Mouse (Mus musculus): Measurements from ENCODE around the gene Donson.

Donson gene

GRCm38 (mm10) chr16:91689791-91690190, 1.2 kb upstream of the Donson start:
- DNase-seq (ENCODE audit: low read depth, low spot score) = no peak

- no peak for DNase-seq (ENCODE audit: low read depth, low spot score)
Observed at GRCm38 (mm10) chr16:91688023-91688618, 449 bp downstream of the Donson start.

GRCm38 (mm10) chr16:91686369-91686768, 2.2 kb downstream of the Donson start:
- no peak for DNase-seq (ENCODE audit: low read depth, low spot score)

GRCm38 (mm10) chr16:91685526-91685925, 3.0 kb downstream of the Donson start:
- DNase-seq (ENCODE audit: low read depth, low spot score) = no peak

GRCm38 (mm10) chr16:91680656-91681055, 7.9 kb downstream of the Donson start:
- no peak for DNase-seq (ENCODE audit: low read depth, low spot score)

GRCm38 (mm10) chr16:91678147-91678911, 10.2 kb downstream of the Donson start:
- DNase-seq (ENCODE audit: low read depth, low spot score) = no peak

- no peak for DNase-seq (ENCODE audit: low read depth, low spot score)
Observed at GRCm38 (mm10) chr16:91674500-91674899, 14.1 kb downstream of the Donson start.

DNA sequence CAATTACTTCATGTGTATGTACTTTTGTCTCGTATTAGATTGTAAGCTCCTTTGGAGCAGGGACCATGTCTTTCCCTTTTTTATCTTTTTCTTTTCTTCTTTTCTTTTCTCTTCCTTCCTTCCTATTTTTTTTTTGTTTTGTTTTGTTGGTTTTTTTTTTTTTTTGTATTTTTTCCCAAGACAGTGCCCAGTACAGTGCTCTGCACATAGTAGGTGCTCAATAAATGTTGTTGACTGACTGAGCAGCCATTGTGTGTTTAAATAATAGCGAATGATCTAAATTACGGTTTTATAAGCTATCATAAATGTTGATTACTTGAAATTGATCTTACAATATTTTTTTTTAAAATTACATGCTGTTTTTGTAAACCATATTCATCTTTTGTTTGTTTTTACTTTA, 24.8 kb downstream of the Donson start:
- no peak for DNase-seq (ENCODE audit: low read depth, low spot score)

DNA sequence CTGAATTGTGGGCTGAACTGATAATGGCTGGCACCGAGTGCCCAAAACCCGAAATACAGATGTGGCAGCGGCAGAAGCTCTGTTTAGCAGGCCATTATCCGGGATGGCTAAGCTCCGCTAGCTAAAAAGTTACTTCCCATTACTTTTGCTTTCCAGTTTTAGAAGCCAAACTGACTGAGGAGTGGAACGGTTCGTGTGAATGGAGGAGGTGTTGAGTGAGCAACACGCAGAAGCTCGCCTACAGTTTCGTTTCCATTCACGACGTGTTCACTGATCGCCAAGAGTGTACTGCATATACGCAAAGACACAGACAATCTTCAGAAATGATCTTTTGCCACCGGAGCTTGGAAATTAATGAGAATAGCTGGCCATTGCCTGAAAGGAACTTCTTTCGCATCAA, 26.2 kb downstream of the Donson start:
- no peak for DNase-seq (ENCODE audit: low read depth, low spot score)

- DNase-seq (ENCODE audit: low read depth, low spot score) = no peak
Observed at GRCm38 (mm10) chr16:91661397-91661796, 27.2 kb downstream of the Donson start.

GRCm38 (mm10) chr16:91659798-91660197, 28.8 kb downstream of the Donson start:
- no peak for DNase-seq (ENCODE audit: low read depth, low spot score)

GRCm38 (mm10) chr16:91658471-91658870, 30.1 kb downstream of the Donson start:
- DNase-seq (ENCODE audit: low read depth, low spot score) = no peak

- DNase-seq (ENCODE audit: low read depth, low spot score) = no peak
Observed at GRCm38 (mm10) chr16:91657285-91657684, 31.3 kb downstream of the Donson start.

- no peak for DNase-seq (ENCODE audit: low read depth, low spot score)
Observed at GRCm38 (mm10) chr16:91655285-91655684, 33.3 kb downstream of the Donson start.

GRCm38 (mm10) chr16:91652191-91652590, 36.4 kb downstream of the Donson start:
- DNase-seq (ENCODE audit: low read depth, low spot score) = no peak

DNA sequence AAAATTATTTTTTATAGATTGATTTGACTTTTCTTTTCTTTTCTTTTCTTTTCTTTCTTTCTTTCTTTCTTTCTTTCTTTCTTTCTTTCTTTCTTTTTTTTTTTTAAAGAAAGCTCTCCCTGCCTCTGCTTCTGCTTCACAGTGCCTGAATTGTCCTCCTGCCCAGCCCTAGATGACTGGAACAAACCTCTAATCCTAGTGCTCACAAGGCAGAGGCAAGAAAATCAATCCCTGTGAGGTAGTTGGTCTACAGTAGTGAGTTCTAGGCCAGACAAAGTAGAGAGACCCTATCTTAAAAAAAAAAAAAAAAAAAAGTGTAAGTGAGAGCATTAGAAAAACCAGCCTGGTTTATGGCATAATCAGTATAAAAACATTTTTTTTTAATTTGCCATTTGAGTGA, 38.8 kb downstream of the Donson start:
- DNase-seq (ENCODE audit: low read depth, low spot score) = no peak

GRCm38 (mm10) chr16:91649246-91649645, 39.3 kb downstream of the Donson start:
- no peak for DNase-seq (ENCODE audit: low read depth, low spot score)

DNA sequence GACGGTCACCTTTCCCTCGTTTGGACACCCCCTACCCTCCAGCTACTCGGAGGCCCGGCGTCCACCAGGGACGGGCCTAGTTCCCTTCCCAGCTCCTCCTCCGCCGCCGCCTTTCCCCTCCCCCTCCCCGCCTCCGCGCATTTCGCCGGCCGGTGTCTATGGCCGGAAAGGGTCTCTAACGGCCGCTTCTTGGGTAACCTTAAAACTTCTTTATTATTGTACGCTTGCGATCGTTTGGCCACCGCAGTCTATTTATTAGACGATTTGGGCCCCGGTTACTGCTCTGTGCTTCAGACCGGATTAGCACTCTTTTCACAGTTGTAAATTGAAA, 40.4 kb downstream of the Donson start:
- DNase-seq (ENCODE audit: low read depth, low spot score) = peak; percentile 57

DNA sequence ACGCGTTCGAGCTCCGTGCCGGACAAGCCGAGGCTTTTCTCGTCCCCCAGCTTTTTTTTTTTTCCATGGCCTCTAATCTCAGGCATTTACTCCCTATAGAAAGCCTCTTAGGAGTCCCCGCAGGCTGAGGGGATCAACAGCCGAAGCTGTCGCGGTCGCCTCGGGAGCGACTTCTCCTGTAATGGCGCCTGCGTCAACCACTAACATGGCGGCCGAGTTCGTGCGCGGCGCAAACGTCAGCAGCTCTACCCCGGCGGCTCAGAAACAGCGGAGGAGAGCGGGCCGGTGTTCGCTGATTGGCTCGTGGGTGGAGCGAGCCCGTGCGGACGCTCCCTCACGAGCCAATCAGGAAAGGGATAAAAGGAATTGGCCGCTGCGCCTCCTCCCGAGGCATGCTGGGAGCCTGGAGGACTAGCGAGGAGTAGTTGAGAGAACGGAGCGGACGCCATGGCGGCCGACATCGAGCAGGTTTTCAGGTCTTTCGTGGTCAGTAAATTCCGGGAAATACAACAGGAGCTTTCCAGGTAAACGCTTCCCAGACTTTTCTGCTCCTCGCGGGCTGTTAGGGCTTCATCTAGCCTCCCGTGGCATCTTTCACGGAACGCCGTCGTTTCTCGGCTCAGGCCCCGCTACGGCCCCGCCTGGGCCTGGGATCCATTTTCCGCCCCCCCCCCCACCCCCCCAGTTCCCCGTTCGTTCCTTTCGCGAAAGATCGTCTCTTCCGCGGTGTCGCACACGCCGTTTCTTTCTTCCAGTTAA, 40.9 kb downstream of the Donson start, which contains the start of gene Son:
Son (plus strand) TSS at position 46 of the 759 bp plus-strand sequence.
- peak; percentile 95 for DNase-seq (ENCODE audit: low read depth, low spot score)

DNA sequence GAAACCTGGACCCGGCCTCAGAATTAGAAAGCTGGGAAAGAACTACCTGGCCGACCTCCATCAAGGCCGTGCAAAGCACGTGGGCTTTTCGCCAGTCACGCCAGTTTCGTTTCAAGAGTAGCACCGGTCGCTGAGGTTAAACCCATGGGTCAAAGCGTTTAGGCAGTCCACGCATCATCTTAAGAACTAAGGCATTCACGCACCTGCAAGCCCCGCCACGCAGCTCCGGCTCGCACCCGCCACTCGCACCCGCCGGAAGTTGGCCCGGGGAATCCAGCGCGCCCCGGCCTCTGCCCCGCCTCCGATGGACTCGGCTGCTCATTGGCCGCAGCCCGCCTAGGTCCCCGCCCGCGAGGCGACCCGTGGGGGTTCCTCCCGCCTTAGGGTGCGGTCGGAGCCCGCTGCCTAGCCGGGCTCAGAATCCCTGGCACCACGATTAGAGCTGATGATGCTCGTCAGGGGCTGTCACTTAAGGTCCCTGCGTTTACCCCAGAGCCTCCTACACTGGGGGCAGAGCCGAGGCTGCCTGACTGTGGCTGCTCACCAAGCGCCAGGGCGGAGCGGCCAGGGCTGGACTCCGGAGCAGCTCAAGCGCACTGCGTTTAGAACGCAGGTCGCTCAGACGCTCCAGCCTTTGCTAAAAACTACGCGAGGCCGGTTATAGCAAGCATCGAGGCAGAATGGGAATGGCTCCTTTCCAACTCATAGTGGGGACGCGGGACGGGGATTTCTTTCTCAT, 41.7 kb downstream of the Donson start, which contains the start of gene Gart:
Gart (minus strand) TSS at position 272 of the 739 bp plus-strand sequence.
- peak; percentile 85 for DNase-seq (ENCODE audit: low read depth, low spot score)

DNA sequence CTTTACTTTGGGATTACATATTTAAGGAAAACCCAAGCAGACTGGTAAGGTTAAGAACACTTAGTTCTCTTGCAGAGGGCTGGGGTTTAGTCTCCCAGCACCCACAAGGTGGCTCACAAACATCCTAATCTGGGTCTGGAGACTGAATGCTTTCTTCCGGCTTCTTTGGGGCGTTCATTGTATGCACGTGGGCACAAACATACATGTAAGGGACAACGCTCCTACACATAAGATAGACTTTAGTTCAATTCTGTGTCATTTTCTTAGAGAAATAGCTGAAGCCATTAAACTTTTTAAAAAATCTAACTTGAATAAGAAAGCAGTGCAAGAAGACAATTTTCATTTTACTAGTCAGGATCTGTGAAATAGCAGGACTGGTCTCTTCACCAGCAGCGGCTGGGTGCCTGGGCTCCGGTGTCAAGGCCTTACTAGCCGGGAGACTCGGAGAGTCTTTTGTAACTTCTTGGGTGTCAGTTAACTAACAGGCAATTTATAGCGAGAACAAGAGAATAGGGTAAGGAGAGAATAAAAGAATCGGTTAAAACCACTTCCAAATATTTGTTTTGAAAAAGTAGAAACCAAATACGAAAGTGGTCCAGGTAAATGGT, 42.5 kb downstream of the Donson start:
- DNase-seq (ENCODE audit: low read depth, low spot score) = no peak

All from c-Kit-negative CD71-positive TER-119-positive erythroid progenitor cells, embryonic 14.5 days (primary cell).